Mouse (Mus musculus) stomach, embryonic 15.5 days (tissue): ENCODE results near the gene Slfn5. TPM values are rescaled to one million over a fixed set of nuclear protein-coding genes. Genes with fewer than 3 reads are reported as not detected.
"Not testable (repeated sequence)": the region's sequence is repeated elsewhere in the genome, so short reads cannot be mapped to it uniquely, and the experiment has no call there.

Experiments
- ATAC-seq: fragments of 200-750 bp; cut with Nextera tagmentation; 2 replicates; pipeline ENCODE4 v1.8.0; 2017; ENCODE audit warnings: low read depth, moderate number of reproducible peaks, moderate TSS enrichment; ENCODE audit not compliant: insufficient read depth, low FRiP score
- H3K27ac ChIP-seq: fragments of 300-500 bp; sonication (generic); 2 replicates; pipeline ENCODE4 v1.5.1; 2015; ENCODE audit warnings: mild to moderate bottlenecking, inconsistent platforms
- H3K27me3 ChIP-seq: fragments of 300-500 bp; sonication (generic); replicated peaks from 2 replicates; pipeline ENCODE4 v1.6.1; 2015; ENCODE audit warnings: inconsistent platforms
- H3K36me3 ChIP-seq: fragments of 300-500 bp; sonication (generic); 2 replicates; pipeline ENCODE4 v1.6.1; 2015; ENCODE audit warnings: inconsistent platforms
- H3K4me1 ChIP-seq: fragments of 300-500 bp; sonication (generic); 2 replicates; pipeline ENCODE4 v1.6.1; 2015; ENCODE audit warnings: inconsistent platforms
- H3K4me2 ChIP-seq: fragments of 300-500 bp; sonication (generic); 2 replicates; pipeline ENCODE4 v1.6.1; 2015; ENCODE audit warnings: mild to moderate bottlenecking, inconsistent platforms
- H3K4me3 ChIP-seq: fragments of 300-500 bp; sonication (generic); replicated peaks from 2 replicates; pipeline ENCODE4 v1.5.1; 2015; ENCODE audit warnings: inconsistent platforms
- H3K9ac ChIP-seq: fragments of 300-500 bp; sonication (generic); 2 replicates; pipeline ENCODE4 v1.6.1; 2015; ENCODE audit warnings: inconsistent platforms
- H3K9me3 ChIP-seq: fragments of 300-500 bp; sonication (generic); 2 replicates; pipeline ENCODE4 v1.6.1; 2016; ENCODE audit warnings: inconsistent platforms
- WGBS: fragments of 180-500 bp; shearing (Covaris S2); methylation state at CpG from one replicate; pipeline ENCODE4 v1.1.7; 2015; 5-methylcytosine and 5-hydroxymethylcytosine counted together
- polyA plus RNA-seq: library from polyadenylated mRNA; unstranded; fragments of >200 nt; fragmentation: Nextera tagmentation; extraction: Ambion mirVana; gene quantifications from 2 replicates; pipeline ENCODE4 v1.2.1, GENCODE M21; 2015

The Slfn5 gene
- polyA plus RNA-seq, 1 experiment from 2014 or later: 2.4 TPM

- H3K36me3 ChIP-seq: no peaks in the 10 kb centered on the region
- H3K27ac ChIP-seq: no peak overlapping the region
- H3K27me3 ChIP-seq: peaks cover 11% of the 10 kb centered on the region
- no peak for ATAC-seq
- no peaks in the 10 kb centered on the region for H3K4me1 ChIP-seq
- no peak overlapping the region for H3K4me2 ChIP-seq
- no peak overlapping the region for H3K9ac ChIP-seq
- no peak overlapping the region for H3K4me3 ChIP-seq
- no peaks in the 10 kb centered on the region for H3K9me3 ChIP-seq
- 76% methylated on average over 4 of the region's 4 CpGs for WGBS
These were observed 29.5 kb upstream of the Slfn5 start for GRCm38 (mm10) chr11:82921691-82922090.

- 68% methylated on average over 6 of the region's 6 CpGs for whole genome bisulfite sequencing
- H3K9me3 ChIP-seq: not testable (repeated sequence)
These were observed 27.2 kb upstream of the Slfn5 start for GRCm38 (mm10) chr11:82923910-82924309.

GRCm38 (mm10) chr11:82928897-82929632 is 22.1 kb upstream of the Slfn5 start:
- peaks cover 13% of the 10 kb centered on the region; the same call in 1 of the 2 replicates for H3K4me1 ChIP-seq
- no peak overlapping the region for H3K9ac ChIP-seq
- H3K36me3 ChIP-seq: no peaks in the 10 kb centered on the region
- ATAC-seq: no peak
- no peak overlapping the region for H3K4me2 ChIP-seq
- H3K9me3 ChIP-seq: no peaks in the 10 kb centered on the region
- H3K4me3 ChIP-seq: no peak overlapping the region
- H3K27ac ChIP-seq: no peak overlapping the region
- H3K27me3 ChIP-seq: peaks cover 30% of the 10 kb centered on the region
- 32% methylated on average over 20 of the region's 20 CpGs for WGBS

More at GRCm38 (mm10) chr11:82923910-82924309, 27.2 kb upstream of the Slfn5 start:
- not testable (repeated sequence) for H3K4me3 ChIP-seq, ATAC-seq, H3K27ac ChIP-seq, H3K4me2 ChIP-seq, H3K9ac ChIP-seq, H3K36me3 ChIP-seq, H3K4me1 ChIP-seq
- H3K27me3 ChIP-seq: peaks cover 15% of the 10 kb centered on the region

DNA sequence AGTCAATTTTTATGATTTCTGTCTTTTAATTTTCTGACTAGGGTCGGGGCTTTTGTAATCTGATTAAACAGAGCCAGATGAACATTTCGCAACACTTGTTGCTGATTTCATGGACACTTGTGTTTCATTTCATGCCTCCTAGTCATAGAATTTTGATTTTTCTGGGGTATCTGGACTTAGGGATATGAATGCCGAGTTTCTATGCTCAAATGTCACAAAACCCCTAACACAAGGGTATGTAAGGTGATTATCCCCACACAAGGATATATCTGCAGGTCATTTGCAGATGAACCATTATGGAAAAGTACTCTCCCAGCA is 21.6 kb upstream of the Slfn5 start:
- H3K4me1 ChIP-seq: peaks cover 13% of the 10 kb centered on the region; the same call in 1 of the 2 replicates
- no peak overlapping the region for H3K4me3 ChIP-seq
- ATAC-seq: no peak
- 50% methylated on average over 3 of the region's 3 CpGs for WGBS
- peaks cover 35% of the 10 kb centered on the region for H3K27me3 ChIP-seq
- H3K27ac ChIP-seq: no peak overlapping the region
- H3K9me3 ChIP-seq: no peaks in the 10 kb centered on the region
- no peak overlapping the region for H3K9ac ChIP-seq
- H3K36me3 ChIP-seq: no peaks in the 10 kb centered on the region
- no peak overlapping the region for H3K4me2 ChIP-seq

DNA sequence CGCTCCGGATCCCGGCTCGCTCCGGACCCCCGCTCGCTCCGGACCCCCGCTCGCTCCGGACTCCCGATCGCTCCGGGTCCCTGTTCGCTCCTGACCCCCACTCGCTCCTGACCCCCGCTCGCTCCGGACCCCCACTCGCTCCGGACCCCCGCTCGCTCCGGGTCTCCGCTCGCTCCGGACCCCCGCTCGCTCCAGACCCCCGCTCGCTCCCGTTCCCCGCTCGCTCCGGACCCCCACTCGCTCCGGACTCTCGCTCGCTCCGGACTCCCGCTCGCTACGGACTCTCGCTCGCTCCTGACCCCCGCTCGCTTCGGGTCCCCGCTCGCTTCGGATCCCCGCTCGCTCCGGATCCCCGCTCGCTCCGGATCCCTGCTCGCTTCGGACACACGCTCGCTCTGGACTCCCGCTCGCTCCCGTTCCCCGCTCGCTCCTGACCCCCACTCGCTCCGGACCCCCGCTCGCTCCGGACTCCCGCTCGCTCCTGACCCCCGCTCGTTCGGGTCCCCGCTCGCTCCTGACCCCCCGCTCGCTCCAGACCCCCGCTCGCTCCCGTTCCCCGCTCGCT is 20.7 kb upstream of the Slfn5 start:
- H3K27me3 ChIP-seq: peaks cover 36% of the 10 kb centered on the region
- not testable (repeated sequence) for H3K36me3 ChIP-seq, ATAC-seq, H3K9ac ChIP-seq, H3K27ac ChIP-seq, H3K9me3 ChIP-seq
- H3K4me2 ChIP-seq: peak overlapping the region; percentile 93
- 2% methylated on average over 82 of the region's 85 CpGs for WGBS
- H3K4me3 ChIP-seq: peak overlapping the region; percentile 48
- H3K4me1 ChIP-seq: peaks cover 13% of the 10 kb centered on the region; the same call in 1 of the 2 replicates

GRCm38 (mm10) chr11:82931161-82931560 is 20.0 kb upstream of the Slfn5 start:
- H3K27ac ChIP-seq, H3K9ac ChIP-seq, ATAC-seq, H3K9me3 ChIP-seq, H3K36me3 ChIP-seq: not testable (repeated sequence)
- 1% methylated on average over 58 of the region's 63 CpGs for WGBS
- peak overlapping the region; percentile 93 for H3K4me2 ChIP-seq
- peak overlapping the region; percentile 48 for H3K4me3 ChIP-seq
- H3K4me1 ChIP-seq: peaks cover 13% of the 10 kb centered on the region; the same call in 1 of the 2 replicates
- H3K27me3 ChIP-seq: peaks cover 36% of the 10 kb centered on the region

DNA sequence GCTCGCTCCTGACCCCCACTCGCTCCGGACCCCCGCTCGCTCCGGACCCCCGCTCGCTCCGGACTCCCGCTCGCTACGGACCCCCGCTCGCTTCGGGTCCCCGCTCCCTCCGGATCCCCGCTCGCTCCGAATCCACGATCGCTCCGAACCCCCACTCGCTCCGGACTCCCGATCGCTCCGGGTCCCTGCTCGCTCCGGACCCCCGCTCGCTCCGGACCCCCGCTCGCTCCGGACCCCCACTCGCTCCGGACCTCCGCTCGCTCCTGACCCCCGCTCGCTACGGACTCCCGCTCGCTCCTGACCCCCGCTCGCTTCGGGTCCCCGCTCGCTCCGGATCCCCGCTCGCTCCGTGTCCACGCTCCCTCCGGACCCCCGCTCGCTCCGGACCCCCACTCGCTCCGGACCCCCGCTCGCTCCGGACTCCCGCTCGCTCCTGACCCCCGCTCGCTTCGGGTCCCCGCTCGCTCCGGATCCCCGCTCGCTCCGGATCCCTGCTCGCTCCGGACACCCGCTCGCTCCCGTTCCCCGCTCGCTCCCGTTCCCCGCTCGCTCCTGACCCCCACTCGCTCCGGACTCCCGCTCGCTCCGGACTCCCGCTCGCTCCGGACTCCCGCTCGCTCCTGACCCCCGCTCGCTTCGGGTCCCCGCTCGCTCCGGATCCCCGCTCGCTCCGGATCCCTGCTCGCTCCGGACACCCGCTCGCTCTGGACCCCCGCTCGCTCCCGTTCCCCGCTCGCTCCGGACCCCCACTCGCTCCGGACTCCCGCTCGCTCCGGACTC is 19.3 kb upstream of the Slfn5 start:
- H3K4me3 ChIP-seq: peak overlapping the region; percentile 48
- H3K4me1 ChIP-seq: peaks cover 13% of the 10 kb centered on the region; the same call in 1 of the 2 replicates
- WGBS: under 1% methylated on average over 115 of the region's 119 CpGs
- H3K9me3 ChIP-seq, H3K36me3 ChIP-seq, H3K27ac ChIP-seq, H3K9ac ChIP-seq, ATAC-seq: not testable (repeated sequence)
- H3K27me3 ChIP-seq: peaks cover 43% of the 10 kb centered on the region
- H3K4me2 ChIP-seq: peak overlapping the region; percentile 93

GRCm38 (mm10) chr11:82933186-82933585 is 18.0 kb upstream of the Slfn5 start:
- WGBS: 2% methylated on average over 27 of the region's 29 CpGs
- H3K27me3 ChIP-seq: peaks cover 51% of the 10 kb centered on the region
- H3K4me3 ChIP-seq: peak overlapping the region; percentile 48
- no peak overlapping the region for H3K27ac ChIP-seq
- no peak overlapping the region for H3K9ac ChIP-seq
- peak overlapping the region; percentile 93 for H3K4me2 ChIP-seq
- H3K9me3 ChIP-seq: no peaks in the 10 kb centered on the region
- H3K4me1 ChIP-seq: peaks cover 13% of the 10 kb centered on the region; the same call in 1 of the 2 replicates
- ATAC-seq: no peak
- H3K36me3 ChIP-seq: no peaks in the 10 kb centered on the region

- H3K27me3 ChIP-seq: 0 out of 2 replicates have a peak, but pooled peaks cover 4% of the 10 kb centered on the region
- H3K9ac ChIP-seq: no peak overlapping the region
- WGBS: 53% methylated on average over 6 of the region's 6 CpGs
- no peak overlapping the region for H3K4me3 ChIP-seq
- no peaks in the 10 kb centered on the region for H3K9me3 ChIP-seq
- no peaks in the 10 kb centered on the region for H3K36me3 ChIP-seq
- no peak overlapping the region for H3K27ac ChIP-seq
- H3K4me2 ChIP-seq: no peak overlapping the region
- no peak for ATAC-seq
- no peaks in the 10 kb centered on the region for H3K4me1 ChIP-seq
These were observed 7.8 kb upstream of the Slfn5 start for GRCm38 (mm10) chr11:82943336-82943735.

DNA sequence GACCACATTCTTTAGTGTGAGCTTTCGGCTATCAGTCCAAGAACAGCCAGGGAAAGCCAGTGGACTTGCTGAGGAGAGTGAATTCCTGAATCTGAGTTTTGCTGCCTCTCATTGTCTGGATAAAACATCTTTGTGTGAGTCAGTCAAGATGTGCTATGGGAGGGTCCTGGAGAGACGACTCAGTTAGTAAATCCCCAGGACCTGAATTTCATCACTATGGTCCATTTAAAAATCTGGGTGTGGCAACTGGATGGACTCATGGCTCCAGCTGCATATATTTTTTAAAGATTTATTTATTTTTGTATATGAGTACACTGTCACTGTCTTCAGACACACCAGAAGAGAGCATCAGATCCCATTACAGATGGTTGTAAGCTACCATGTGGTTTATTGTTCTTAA is 5.5 kb upstream of the Slfn5 start:
- H3K4me3 ChIP-seq: no peak overlapping the region
- H3K4me1 ChIP-seq: no peaks in the 10 kb centered on the region; the same call in 1 of the 2 replicates
- H3K9me3 ChIP-seq: no peaks in the 10 kb centered on the region
- H3K27me3 ChIP-seq: peaks cover 11% of the 10 kb centered on the region
- WGBS: 41% methylated on average over 2 of the region's 2 CpGs
- no peak overlapping the region for H3K4me2 ChIP-seq
- H3K36me3 ChIP-seq: no peaks in the 10 kb centered on the region
- H3K9ac ChIP-seq: no peak overlapping the region
- H3K27ac ChIP-seq: no peak overlapping the region
- no peak for ATAC-seq

GRCm38 (mm10) chr11:82947457-82947856 is 3.7 kb upstream of the Slfn5 start:
- no peak overlapping the region for H3K27ac ChIP-seq
- no peak overlapping the region for H3K9ac ChIP-seq
- WGBS: 58% methylated on average over 4 of the region's 4 CpGs
- peaks cover 13% of the 10 kb centered on the region; the same call in 1 of the 2 replicates for H3K4me1 ChIP-seq
- H3K36me3 ChIP-seq: no peaks in the 10 kb centered on the region
- H3K4me3 ChIP-seq: no peak overlapping the region
- peaks cover 27% of the 10 kb centered on the region for H3K27me3 ChIP-seq
- H3K4me2 ChIP-seq: no peak overlapping the region
- ATAC-seq: no peak
- no peaks in the 10 kb centered on the region for H3K9me3 ChIP-seq

DNA sequence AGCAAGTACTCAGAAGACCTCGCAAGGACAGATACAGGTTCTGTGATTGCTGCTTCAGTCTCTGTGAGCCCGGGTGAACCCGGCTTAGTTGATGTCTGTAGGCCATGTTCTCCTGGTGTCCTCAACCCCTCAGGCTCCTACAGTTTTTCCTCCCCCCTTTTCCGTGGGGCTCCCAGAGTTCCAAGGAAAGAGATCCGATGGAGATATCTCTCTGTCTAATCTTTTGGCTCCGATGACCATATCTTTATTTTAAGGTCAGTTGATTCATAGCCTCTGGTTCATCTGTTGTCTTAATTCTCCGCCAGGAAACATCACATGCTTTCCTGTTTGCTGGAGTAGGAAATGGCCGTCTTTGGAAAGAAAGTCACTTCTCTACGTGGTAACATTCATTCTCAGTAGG is 2.1 kb upstream of the Slfn5 start:
- Histone ChIP-seq H3K27me3 (peaks cover 34% of the 10 kb centered on the region), H3K4me2 (no peak overlapping the region), H3K36me3 (no peaks in the 10 kb centered on the region), H3K9ac (no peak overlapping the region), H3K27ac (no peak overlapping the region), H3K4me3 (no peak overlapping the region), H3K9me3 (no peaks in the 10 kb centered on the region), H3K4me1 (peaks cover 13% of the 10 kb centered on the region; the same call in 1 of the 2 replicates)
- ATAC-seq: no peak
- 82% methylated on average over 9 of the region's 9 CpGs for WGBS
